Mouse (Mus musculus) MEL-GATA-1-ER (cell line): ENCODE measurements around the gene Vmn1r118.
"Not testable (repeated sequence)": the region's sequence is repeated elsewhere in the genome, so short reads cannot be mapped to it uniquely, and the experiment has no call there.

Experiments used
- DNase-seq: peaks from one replicate; pipeline ENCODE4 v3.0.0-alpha.2; 2012; ENCODE audit warnings: low read depth; ENCODE audit errors: extremely low read depth

Vmn1r118 gene

DNA sequence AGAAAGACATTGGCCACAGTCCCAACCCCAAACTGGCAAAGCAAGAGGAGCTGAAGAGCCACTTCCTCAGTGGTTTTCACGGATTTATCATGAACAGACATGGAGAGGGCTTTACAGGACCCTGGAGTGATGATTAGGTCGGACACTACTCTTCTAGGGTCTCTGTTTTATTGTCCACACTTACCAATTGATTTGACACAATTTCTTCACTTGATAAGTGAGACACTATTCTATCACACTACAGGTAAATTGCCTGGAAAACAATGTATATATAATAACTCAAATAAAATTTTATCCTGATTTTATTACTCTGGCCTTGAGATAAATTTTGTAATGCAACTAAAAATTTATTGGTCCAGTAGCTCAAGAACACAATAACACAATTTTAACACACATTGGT, at the start of gene Vmn1r118:
Gene Vmn1r118, minus strand, starts transcription at position 101 of the 400 bp plus-strand sequence.
- not testable (repeated sequence) for DNase-seq

DNA sequence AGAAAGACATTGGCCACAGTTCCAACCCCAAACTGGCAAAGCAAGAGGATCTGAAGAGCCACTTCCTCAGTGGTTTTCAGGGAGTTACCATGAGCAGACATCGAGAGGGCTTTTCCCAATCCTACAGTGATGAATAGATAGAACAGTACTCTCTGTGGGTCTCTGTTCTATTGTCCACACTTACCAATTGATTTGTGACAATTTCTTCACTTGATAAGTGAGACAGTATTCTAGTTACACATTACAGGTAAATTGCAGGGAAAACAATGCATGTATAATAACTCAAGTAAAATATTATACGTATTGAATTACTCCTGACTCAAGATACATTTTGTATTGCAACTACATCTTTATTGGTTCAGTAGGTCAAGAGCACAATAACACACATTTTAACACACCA, 28.1 kb downstream of the Vmn1r118 start, which contains the start of gene Vmn1r117:
Gene Vmn1r117, minus strand, starts transcription at position 101 of the 400 bp plus-strand sequence.
- DNase-seq: not testable (repeated sequence)

- DNase-seq: not testable (repeated sequence)
These were observed 40.2 kb downstream of the Vmn1r118 start, which contains the start of gene Vmn1r116 for GRCm38 (mm10) chr7:20871956-20872355. Gene Vmn1r116 (plus strand): TSS chr7:20872256.
